Mouse (Mus musculus) heart, postnatal 0 days (tissue): ENCODE data around the gene H2al2a.

ENCODE experiments used
- CTCF ChIP-seq: IDR thresholded peaks from 2 replicates; pipeline ENCODE4 v1.5.1; 2016; ENCODE audit warnings: antibody characterized with exemption, control low read depth, low read depth
- EP300 ChIP-seq: IDR thresholded peaks from 2 replicates; pipeline ENCODE4 v1.6.1; 2016; ENCODE audit warnings: antibody characterized with exemption, low read depth

DNA sequence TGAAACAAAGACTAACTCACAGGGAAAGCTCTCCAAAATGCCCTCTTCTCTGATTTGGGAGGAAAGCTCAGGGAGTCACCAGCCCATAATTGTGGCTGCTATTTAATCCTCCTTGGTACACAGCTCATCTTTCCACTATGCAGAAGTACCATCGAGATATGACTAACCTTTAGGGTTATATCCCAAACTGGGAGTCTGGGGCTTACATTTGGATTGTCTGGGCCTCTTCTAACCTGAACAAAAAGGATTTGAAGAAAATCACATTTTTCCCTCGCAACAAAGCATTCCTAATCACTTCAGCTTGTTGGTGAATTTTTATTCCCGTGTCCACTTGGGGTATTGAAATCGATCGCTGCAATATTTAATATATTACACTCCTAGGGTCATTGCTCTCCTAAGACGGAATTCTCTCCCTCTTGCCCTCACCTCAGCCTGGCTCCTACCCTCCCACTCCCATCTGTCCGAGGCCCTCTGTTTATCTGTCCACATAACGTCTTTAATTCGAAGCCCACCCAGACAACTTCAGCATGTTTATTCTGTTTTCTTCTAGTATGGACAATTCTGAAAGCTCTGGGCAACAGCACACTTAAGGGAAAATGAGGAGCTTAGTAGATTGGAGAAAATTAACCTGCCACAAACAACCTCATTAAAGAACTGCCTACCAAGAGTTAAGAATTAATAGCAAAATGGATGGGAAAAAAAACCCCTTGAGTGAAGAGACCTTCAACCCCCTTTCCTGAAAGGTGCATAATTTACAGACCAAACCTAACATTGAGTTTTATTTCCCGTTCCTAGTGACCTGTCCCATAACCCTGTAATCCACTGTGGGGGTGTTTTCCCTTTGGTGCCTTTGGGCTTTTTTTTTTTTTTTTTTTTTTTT is 37.9 kb upstream of the H2al2a start:
- TF ChIP-seq EP300 (no peak), CTCF (no peak)
